ENCODE assay signal across 8 mouse cellular contexts in the genomic region with DNA sequence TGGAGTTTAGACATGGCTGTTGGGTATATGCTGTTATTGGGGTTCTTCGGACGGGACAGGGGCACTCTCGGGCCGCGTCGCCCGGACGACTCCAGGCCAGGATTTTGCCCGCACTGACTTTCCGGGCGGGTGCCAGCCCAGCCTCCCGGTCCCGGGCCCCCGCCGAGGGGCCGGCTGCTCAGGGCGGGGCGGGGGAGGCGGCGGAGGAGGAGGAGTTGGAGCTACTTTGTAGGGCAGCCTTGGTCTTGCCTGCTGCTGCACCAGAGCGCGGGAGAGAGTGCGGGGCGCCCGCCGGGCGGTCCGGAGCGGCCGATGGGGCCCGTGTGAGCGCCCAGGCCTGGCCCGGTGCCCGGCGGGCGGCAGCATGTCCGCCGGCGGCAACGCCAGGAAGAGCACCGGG.
A peak's percentile ranks its signal among the peaks of the same experiment; 100 is the strongest.
DNase-seq lines count a peak whose midpoint lies in the region; ATAC-seq and TF ChIP-seq lines count a peak whose summit lies in the region.

No protein-coding gene starts in this region.

- DNase-seq in spleen, adult 2 months (ENCODE audit: low read depth in 1 of 2, low spot score in 2 of 2): peak in 1 of 2 experiments; percentile 9
- DNase-seq in spleen, adult 12 weeks (ENCODE audit: low spot score): no peak
- DNase-seq in embryo, embryonic 11 days: peak; percentile 92
- DNase-seq in lung, postnatal 0 days (ENCODE audit: low spot score): peak; percentile 67
- peak; percentile 91 for DNase-seq in retina, postnatal 1 day
- DNase-seq in layer of hippocampus, adult 8-10 months (ENCODE audit: low spot score in 2 of 2): no peak

- H3K27ac ChIP-seq in spleen, adult 2 months (ENCODE audit: insufficient read depth, low read length): no peak overlapping the region
- H3K27ac ChIP-seq in heart, embryonic 12.5 days (ENCODE audit: poor library complexity, severe bottlenecking): peak overlapping the region; percentile 80
- peak overlapping the region; percentile 73; the same call in 1 of the 2 replicates for H3K27ac ChIP-seq in kidney, embryonic 14.5 days (ENCODE audit: low read depth, low read length)
- peak overlapping the region; percentile 20; the same call in 1 of the 2 replicates for H3K27ac ChIP-seq in lung, postnatal 0 days (ENCODE audit: low read length)

- TF ChIP-seq EP300 in lung, postnatal 0 days (IDR thresholded peaks at IDR 0.05): no peak

- no peaks in the 10 kb centered on the region for H3K36me3 ChIP-seq in spleen, adult 2 months (ENCODE audit: control insufficient read depth, insufficient read depth, low read length)
- H3K36me3 ChIP-seq in heart, embryonic 12.5 days: peaks cover 9% of the 10 kb centered on the region; the same call in 1 of the 2 replicates
- no peaks in the 10 kb centered on the region for H3K36me3 ChIP-seq in kidney, embryonic 14.5 days (ENCODE audit: control insufficient read depth, insufficient read depth, low read length)
- no peaks in the 10 kb centered on the region for H3K36me3 ChIP-seq in lung, postnatal 0 days (ENCODE audit: insufficient read depth, low read length)

- peak; percentile 77 for ATAC-seq in heart, embryonic 12.5 days (ENCODE audit: insufficient number of reproducible peaks, low FRiP score)
- peak; percentile 85 for ATAC-seq in kidney, embryonic 14.5 days (ENCODE audit: low FRiP score, low TSS enrichment)
- ATAC-seq in lung, postnatal 0 days: peak; percentile 84

- 2% methylated on average over 41 of the region's 41 CpGs for WGBS in spleen, adult 2 months
- 1% methylated on average over 40 of the region's 41 CpGs for WGBS in heart, embryonic 12.5 days
- WGBS in kidney, embryonic 14.5 days: 1% methylated on average over 41 of the region's 41 CpGs
- WGBS in lung, postnatal 0 days: under 1% methylated on average over 33 of the region's 41 CpGs

- peak overlapping the region; percentile 89 for H3K4me2 ChIP-seq in heart, embryonic 12.5 days
- peak overlapping the region; percentile 72 for H3K4me2 ChIP-seq in kidney, embryonic 14.5 days (replicated peaks; ENCODE audit: low read depth, low read length)
- H3K4me2 ChIP-seq in lung, postnatal 0 days (replicated peaks; ENCODE audit: low read depth, low read length): peak overlapping the region; percentile 92

- no peak for TF ChIP-seq POLR2A in spleen, adult 2 months (IDR thresholded peaks at IDR 0.05; ENCODE audit: low read depth, low read length)

- H3K4me1 ChIP-seq in spleen, adult 2 months (ENCODE audit: control insufficient read depth, insufficient read depth, insufficient read length): no peaks in the 10 kb centered on the region; the same call in 1 of the 2 replicates
- peaks cover 98% of the 10 kb centered on the region for H3K4me1 ChIP-seq in heart, embryonic 12.5 days (replicated peaks)
- peaks cover 68% of the 10 kb centered on the region for H3K4me1 ChIP-seq in kidney, embryonic 14.5 days (ENCODE audit: control insufficient read depth, insufficient read depth, low read length)
- peaks cover 46% of the 10 kb centered on the region; the same call in 1 of the 2 replicates for H3K4me1 ChIP-seq in lung, postnatal 0 days (ENCODE audit: insufficient read depth, low read depth, low read length)

- peak overlapping the region; percentile 47; the same call in 1 of the 2 replicates for H3K4me3 ChIP-seq in spleen, adult 2 months (ENCODE audit: extremely low read depth, insufficient read depth, insufficient read length)
- peak overlapping the region; percentile 90 for H3K4me3 ChIP-seq in heart, embryonic 12.5 days
- peak overlapping the region; percentile 75 for H3K4me3 ChIP-seq in kidney, embryonic 14.5 days (ENCODE audit: low read length)
- H3K4me3 ChIP-seq in lung, postnatal 0 days (ENCODE audit: low read depth, low read length): peak overlapping the region; percentile 51

- peaks cover 6% of the 10 kb centered on the region for H3K27me3 ChIP-seq in spleen, adult 2 months (ENCODE audit: control insufficient read depth, insufficient read depth, low read length)
- no peaks in the 10 kb centered on the region for H3K27me3 ChIP-seq in heart, embryonic 12.5 days (replicated peaks)
- no peaks in the 10 kb centered on the region for H3K27me3 ChIP-seq in kidney, embryonic 14.5 days (ENCODE audit: control insufficient read depth, insufficient read depth, low read length)
- no peaks in the 10 kb centered on the region for H3K27me3 ChIP-seq in lung, postnatal 0 days (replicated peaks; ENCODE audit: insufficient read depth, low read length)

- H3K9me3 ChIP-seq in heart, embryonic 12.5 days (replicated peaks): no peaks in the 10 kb centered on the region
- no peaks in the 10 kb centered on the region for H3K9me3 ChIP-seq in kidney, embryonic 14.5 days (ENCODE audit: control insufficient read depth, low read length)
- no peaks in the 10 kb centered on the region for H3K9me3 ChIP-seq in lung, postnatal 0 days (ENCODE audit: low read length)

- H3K9ac ChIP-seq in heart, embryonic 12.5 days: peak overlapping the region; percentile 97
- peak overlapping the region; percentile 82 for H3K9ac ChIP-seq in kidney, embryonic 14.5 days (ENCODE audit: low read depth, low read length)
- peak overlapping the region; percentile 52; the same call in 1 of the 2 replicates for H3K9ac ChIP-seq in lung, postnatal 0 days (replicated peaks; ENCODE audit: low read depth)

- no peak for TF ChIP-seq CTCF in spleen, adult 2 months (IDR thresholded peaks at IDR 0.05; ENCODE audit: extremely low read depth, insufficient read depth, insufficient read length, insufficient replicate concordance)
- no peak for TF ChIP-seq CTCF in lung, postnatal 0 days (IDR thresholded peaks at IDR 0.05)

Comparison
In these comparisons a context has a peak if more than half of its experiments do, and no peak if none do; other contexts are left out.
1. DNase-seq: peak in embryo, embryonic 11 days (single experiment), lung, postnatal 0 days (single experiment) and retina, postnatal 1 day (single experiment); none in spleen, adult 12 weeks (single experiment) and layer of hippocampus, adult 8-10 months (0 of 2).
2. Peak in every context shown above with its lines, with median percentiles within 50 percentile points of each other: H3K4me3 ChIP-seq, ATAC-seq, H3K4me2 ChIP-seq and H3K9ac ChIP-seq.